In genomic region chrX:162760958-162761515, GRCm38 (mm10) we compare ENCODE assay signal across 8 mouse cellular contexts. TPM values are rescaled to one million over a fixed set of nuclear protein-coding genes. Genes with fewer than 3 reads are reported as not detected.
DNase-seq lines count a peak whose midpoint lies in the region; ATAC-seq and TF ChIP-seq lines count a peak whose summit lies in the region.

No protein-coding gene starts in this region.

- H3K27me3 ChIP-seq in forebrain, embryonic 11.5 days (ENCODE audit: control insufficient read depth, insufficient read depth, low read length): no peaks in the 10 kb centered on the region
- no peaks in the 10 kb centered on the region for H3K27me3 ChIP-seq in intestine, embryonic 16.5 days (replicated peaks; ENCODE audit: control insufficient read depth, insufficient read depth, low read length)
- H3K27me3 ChIP-seq in liver, postnatal 0 days (ENCODE audit: insufficient read depth, low read length): no peaks in the 10 kb centered on the region

- no peaks in the 10 kb centered on the region for H3K4me1 ChIP-seq in forebrain, embryonic 11.5 days (replicated peaks; ENCODE audit: control insufficient read depth, insufficient read depth, low read length)
- no peaks in the 10 kb centered on the region for H3K4me1 ChIP-seq in intestine, embryonic 16.5 days (ENCODE audit: control insufficient read depth, insufficient read depth, low read length)
- 0 out of 2 replicates have a peak, but pooled peaks cover 4% of the 10 kb centered on the region for H3K4me1 ChIP-seq in liver, postnatal 0 days (ENCODE audit: insufficient read depth)

- peak overlapping the region; percentile 43 for H3K4me2 ChIP-seq in forebrain, embryonic 11.5 days (ENCODE audit: low read depth, low read length, severe bottlenecking)
- peak overlapping the region; percentile 43 for H3K4me2 ChIP-seq in intestine, embryonic 16.5 days (ENCODE audit: low read depth, low read length)
- peak overlapping the region; percentile 74 for H3K4me2 ChIP-seq in liver, postnatal 0 days (ENCODE audit: low read depth, low read length)

- peak overlapping the region; percentile 71 for H3K9ac ChIP-seq in forebrain, embryonic 11.5 days (ENCODE audit: low read length)
- H3K9ac ChIP-seq in intestine, embryonic 16.5 days (ENCODE audit: low read depth, low read length): peak overlapping the region; percentile 87
- peak overlapping the region; percentile 84 for H3K9ac ChIP-seq in liver, postnatal 0 days (replicated peaks)

- peak overlapping the region; percentile 62 for H3K4me3 ChIP-seq in left cerebral cortex, adult 2 months
- H3K4me3 ChIP-seq in forebrain, embryonic 11.5 days (ENCODE audit: low read depth, low read length): peak overlapping the region; percentile 49
- peak overlapping the region; percentile 66 for H3K4me3 ChIP-seq in intestine, embryonic 16.5 days (ENCODE audit: low read length)
- H3K4me3 ChIP-seq in liver, postnatal 0 days (ENCODE audit: low read depth, low read length): peak overlapping the region; percentile 80

- no peak for TF ChIP-seq EP300 in liver, postnatal 0 days (IDR thresholded peaks at IDR 0.05; ENCODE audit: low read depth)

- intact Hi-C loops in left cerebral cortex, adult 2 months (cut with DNase I): loop anchor here (1.0 to 5.0 kb wide), 3 partner anchors 26 to 234 kb away; no protein-coding TSS in a partner anchor
- intact Hi-C loops in left cerebral cortex, postnatal 25 days (cut with DNase I): loop anchor here (1.0 to 5.0 kb wide), 2 partner anchors 26 to 239 kb away; no protein-coding TSS in a partner anchor

- ATAC-seq in forebrain, embryonic 11.5 days (replicated peaks; ENCODE audit: low FRiP score): 0 out of 2 replicates have a peak, but pooled peaks have one; percentile 0
- 0 out of 2 replicates have a peak, but pooled peaks have one; percentile 10 for ATAC-seq in intestine, embryonic 16.5 days
- ATAC-seq in liver, postnatal 0 days: no peak
- ATAC-seq in activated CD4-positive, CD25-positive, alpha-beta regulatory T cell, adult 4 months: no peak

- TF ChIP-seq CTCF in left cerebral cortex, adult 2 months (IDR thresholded peaks at IDR 0.05): no peak
- TF ChIP-seq CTCF in liver, postnatal 0 days (IDR thresholded peaks at IDR 0.05; ENCODE audit: low read depth): no peak

- peak overlapping the region; percentile 88 for H3K27ac ChIP-seq in left cerebral cortex, adult 2 months
- peak overlapping the region; percentile 94 for H3K27ac ChIP-seq in forebrain, embryonic 11.5 days (ENCODE audit: low read depth, low read length)
- peak overlapping the region; percentile 95 for H3K27ac ChIP-seq in intestine, embryonic 16.5 days (ENCODE audit: low read length)
- peak overlapping the region; percentile 95 for H3K27ac ChIP-seq in liver, postnatal 0 days (ENCODE audit: low read depth)

- no peaks in the 10 kb centered on the region for H3K9me3 ChIP-seq in forebrain, embryonic 11.5 days (ENCODE audit: control insufficient read depth, low read length)
- no peaks in the 10 kb centered on the region for H3K9me3 ChIP-seq in intestine, embryonic 16.5 days (ENCODE audit: control insufficient read depth, low read length)
- H3K9me3 ChIP-seq in liver, postnatal 0 days (ENCODE audit: low read length): no peaks in the 10 kb centered on the region

- 30% methylated on average over 25 of the region's 50 CpGs for WGBS in forebrain, embryonic 11.5 days
- 12% methylated on average over 45 of the region's 50 CpGs for WGBS in intestine, embryonic 16.5 days
- WGBS in liver, postnatal 0 days (ENCODE audit: insufficient replicate concordance): 21% methylated on average over 27 of the region's 50 CpGs

- peak; percentile 18 to 20 for DNase-seq in left cerebral cortex, adult 2 months (ENCODE audit: extremely low spot score in 1 of 2, low spot score in 2 of 2)
- no peak for DNase-seq in left cerebral cortex, postnatal 25 days (ENCODE audit: low spot score in 2 of 2)
- DNase-seq in adrenal gland, postnatal 25 days: peak; percentile 11
- no peak for DNase-seq in forebrain, embryonic 11.5 days (ENCODE audit: low spot score)
- DNase-seq in liver, postnatal 0 days: peak; percentile 35
- peak; percentile 34 to 36 for DNase-seq in right cerebral cortex, postnatal 10 days (ENCODE audit: low spot score in 2 of 2)

- H3K36me3 ChIP-seq in forebrain, embryonic 11.5 days (ENCODE audit: control insufficient read depth, insufficient read depth, low read length): no peaks in the 10 kb centered on the region
- H3K36me3 ChIP-seq in intestine, embryonic 16.5 days (ENCODE audit: control insufficient read depth, insufficient read depth, low read length): no peaks in the 10 kb centered on the region
- peaks cover 4% of the 10 kb centered on the region; the same call in 1 of the 2 replicates for H3K36me3 ChIP-seq in liver, postnatal 0 days (replicated peaks; ENCODE audit: insufficient read depth, low read length)

RNA-seq across cellular contexts. Expression of gene Rbbp7, which starts 0.8 kb away (rescaled TPM):
- total RNA-seq in left cerebral cortex, adult 2 months (2021): 100 to 1,000 TPM; 137 to 155 TPM
- total RNA-seq in left cerebral cortex, postnatal 25 days (2021): 100 to 1,000 TPM; 135 to 145 TPM
- 150 and 170 TPM in 2 replicates for total RNA-seq in adrenal gland, postnatal 25 days (2021)
- polyA plus RNA-seq in forebrain, embryonic 11.5 days (2014; fragmentation: Nextera tagmentation; extraction: Ambion mirVana): 366 and 367 TPM in 2 replicates
- 909 and 942 TPM in 2 replicates for polyA plus RNA-seq in intestine, embryonic 16.5 days (2015; fragmentation: Nextera tagmentation; extraction: Ambion mirVana)
- 194 and 217 TPM in 2 replicates for polyA plus RNA-seq in liver, postnatal 0 days (2015; fragmentation: Nextera tagmentation; extraction: Ambion mirVana)
- polyA plus RNA-seq in activated CD4-positive, CD25-positive, alpha-beta regulatory T cell, adult 4 months (2017; shearing (Covaris generic)): 100 to 1,000 TPM; 173 to 192 TPM

Comparison
In these comparisons a context has a peak if more than half of its experiments do, and no peak if none do; other contexts are left out.
1. DNase-seq: peak in left cerebral cortex, adult 2 months (2 of 2), adrenal gland, postnatal 25 days (single experiment), liver, postnatal 0 days (single experiment) and right cerebral cortex, postnatal 10 days (2 of 2); none in left cerebral cortex, postnatal 25 days (0 of 2) and forebrain, embryonic 11.5 days (single experiment).
2. ATAC-seq: peak in forebrain, embryonic 11.5 days (single experiment) and intestine, embryonic 16.5 days (single experiment); none in liver, postnatal 0 days (single experiment) and activated CD4-positive, CD25-positive, alpha-beta regulatory T cell, adult 4 months (single experiment).
3. Peak in every context shown above with its lines, with median percentiles within 50 percentile points of each other: H3K27ac ChIP-seq, H3K4me3 ChIP-seq, H3K4me2 ChIP-seq and H3K9ac ChIP-seq.